7 mouse cellular contexts compared by ENCODE assay signal in the genomic region with DNA sequence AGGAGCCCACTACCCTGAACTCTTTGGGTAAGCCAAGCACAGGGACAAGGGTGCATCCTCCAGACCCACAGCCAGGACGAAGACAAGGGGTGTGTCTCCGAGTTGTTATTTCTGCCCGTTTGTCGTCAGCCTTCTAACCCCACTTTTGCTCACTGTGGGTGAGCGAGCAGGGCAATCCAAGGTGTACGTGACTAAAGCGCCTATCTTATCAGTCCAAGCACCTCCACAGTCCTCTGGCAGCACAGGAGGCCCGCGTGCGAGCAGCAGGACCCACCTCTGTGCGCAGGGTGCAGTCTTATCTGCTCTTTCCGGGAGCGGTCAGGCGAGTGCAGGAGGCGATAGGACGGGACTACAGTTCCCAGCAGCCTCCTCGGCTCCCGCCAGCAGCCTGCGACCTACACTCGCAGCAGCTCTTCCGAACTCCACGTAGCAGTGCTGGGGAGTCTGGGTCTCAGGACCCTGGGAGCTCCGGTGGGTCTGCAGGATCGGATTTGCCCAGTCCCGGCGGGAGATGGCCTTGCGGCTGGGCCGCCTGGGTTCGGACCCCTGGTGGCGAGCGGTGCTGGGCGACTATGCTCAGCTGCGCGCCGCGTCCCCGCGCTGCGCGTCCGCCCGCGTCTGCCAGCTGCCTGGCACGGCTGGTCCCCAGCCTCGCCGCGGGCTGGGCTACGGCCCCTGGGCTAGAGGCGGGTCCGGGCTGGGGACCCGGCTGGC. TPM values are rescaled to one million over a fixed set of nuclear protein-coding genes. Genes with fewer than 3 reads are reported as not detected.
DNase-seq lines count a peak whose midpoint lies in the region; ATAC-seq lines count a peak whose summit lies in the region.

A gene (plus strand): TSS at position 376 of the 714 bp plus-strand sequence.

- ATAC-seq in intestine, embryonic 16.5 days: peak; percentile 100
- ATAC-seq in midbrain, embryonic 11.5 days (ENCODE audit: low FRiP score): peak; percentile 99

- H3K9me3 ChIP-seq in intestine, embryonic 16.5 days (ENCODE audit: control insufficient read depth, low read length): no peaks in the 10 kb centered on the region
- H3K9me3 ChIP-seq in midbrain, embryonic 11.5 days (ENCODE audit: control insufficient read depth, low read length): no peaks in the 10 kb centered on the region

- under 1% methylated on average over 51 of the region's 51 CpGs for WGBS in intestine, embryonic 16.5 days
- under 1% methylated on average over 47 of the region's 51 CpGs for WGBS in midbrain, embryonic 11.5 days

- peak within 1 kb of the TSS; percentile 92 for H3K27ac ChIP-seq in intestine, embryonic 16.5 days (ENCODE audit: low read length)
- no peak within 1 kb of the TSS for H3K27ac ChIP-seq in midbrain, embryonic 11.5 days (ENCODE audit: low read depth, low read length)

- H3K4me2 ChIP-seq in intestine, embryonic 16.5 days (ENCODE audit: low read depth, low read length): peak within 1 kb of the TSS; percentile 78
- H3K4me2 ChIP-seq in midbrain, embryonic 11.5 days: peak within 1 kb of the TSS; percentile 84

- H3K4me3 ChIP-seq in intestine, embryonic 16.5 days (ENCODE audit: low read length): peak within 1 kb of the TSS; percentile 97
- peak within 1 kb of the TSS; percentile 86 for H3K4me3 ChIP-seq in midbrain, embryonic 11.5 days (ENCODE audit: low read depth, low read length)

- intact Hi-C loops in left cerebral cortex, postnatal 36 days (cut with DNase I): loop anchor here (5.0 to 10.0 kb wide), 4 partner anchors 57 to 735 kb away; a partner anchor contains a TSS

- no peaks in the 10 kb centered on the region for H3K27me3 ChIP-seq in intestine, embryonic 16.5 days (replicated peaks; ENCODE audit: control insufficient read depth, insufficient read depth, low read length)
- H3K27me3 ChIP-seq in midbrain, embryonic 11.5 days (ENCODE audit: control insufficient read depth, insufficient read depth, low read length): no peaks in the 10 kb centered on the region

- DNase-seq in adrenal gland, adult 2 months: peak; percentile 91
- peak; percentile 73 for DNase-seq in embryo, embryonic 11.5 days (ENCODE audit: low read depth, low spot score)
- DNase-seq in gastrocnemius, postnatal 4 days (ENCODE audit: low spot score in 2 of 2): peak; percentile 48 to 79
- peak; percentile 88 to 91 for DNase-seq in left cerebral cortex, postnatal 36 days (ENCODE audit: low spot score in 2 of 2)
- peak; percentile 97 for DNase-seq in midbrain, embryonic 11.5 days (ENCODE audit: low spot score, missing footprints)
- DNase-seq in skeletal muscle tissue, adult 2 months (ENCODE audit: low read depth, low spot score): peak; percentile 77

- H3K4me1 ChIP-seq in intestine, embryonic 16.5 days (ENCODE audit: control insufficient read depth, insufficient read depth, low read length): peaks cover 6% of the 10 kb centered on the region
- H3K4me1 ChIP-seq in midbrain, embryonic 11.5 days (ENCODE audit: control insufficient read depth, insufficient read depth, low read length): peaks cover 2% of the 10 kb centered on the region; the same call in 1 of the 2 replicates

- peaks cover 6% of the 10 kb centered on the region; the same call in 1 of the 2 replicates for H3K36me3 ChIP-seq in intestine, embryonic 16.5 days (ENCODE audit: control insufficient read depth, insufficient read depth, low read length)
- peaks cover 6% of the 10 kb centered on the region; the same call in 1 of the 2 replicates for H3K36me3 ChIP-seq in midbrain, embryonic 11.5 days (ENCODE audit: control insufficient read depth, insufficient read depth, low read length)

- peak within 1 kb of the TSS; percentile 93 for H3K9ac ChIP-seq in intestine, embryonic 16.5 days (ENCODE audit: low read depth, low read length)
- H3K9ac ChIP-seq in midbrain, embryonic 11.5 days (ENCODE audit: low read length): peak within 1 kb of the TSS; percentile 79

RNA-seq across cellular contexts. Expression of the gene that starts here (rescaled TPM):
- total RNA-seq in adrenal gland, adult 2 months (2021): 10 to 100 TPM; 12.2 to 17.0 TPM
- 10.1 and 10.5 TPM in 2 replicates for polyA plus RNA-seq in adrenal gland, adult 2 months (2012; rRNA removed)
- total RNA-seq in gastrocnemius, postnatal 4 days (2021): 10 to 100 TPM; 10.5 to 13.0 TPM
- 60.6 and 70.3 TPM in 2 replicates for polyA plus RNA-seq in intestine, embryonic 16.5 days (2015; fragmentation: Nextera tagmentation; extraction: Ambion mirVana)
- total RNA-seq in left cerebral cortex, postnatal 36 days (2021): 10 to 100 TPM; 39.4 to 45.1 TPM
- polyA plus RNA-seq in midbrain, embryonic 11.5 days (2014; fragmentation: Nextera tagmentation; extraction: Ambion mirVana): 16.7 and 17.6 TPM in 2 replicates
